Mouse (Mus musculus) embryonic facial prominence, embryonic 12.5 days (tissue): ENCODE measurements around the gene Tmx2. TPM values are rescaled to one million over a fixed set of nuclear protein-coding genes. Genes with fewer than 3 reads are reported as not detected.
A peak's percentile ranks its signal among the peaks of the same experiment; 100 is the strongest.

Experiments
- ATAC-seq: fragments of 200-750 bp; cut with Nextera tagmentation; 2 replicates; pipeline ENCODE4 v1.8.0; 2017; ENCODE audit not compliant: insufficient number of reproducible peaks, insufficient read depth, low FRiP score, low TSS enrichment
- H3K27ac ChIP-seq: fragments of 300-500 bp; sonication (generic); 2 replicates; pipeline ENCODE4 v1.5.1; 2016; ENCODE audit warnings: mild to moderate bottlenecking
- H3K27me3 ChIP-seq: fragments of 300-500 bp; sonication (generic); 2 replicates; pipeline ENCODE4 v1.6.1; 2016; ENCODE audit warnings: mild to moderate bottlenecking, moderate library complexity
- H3K36me3 ChIP-seq: fragments of 300-500 bp; sonication (generic); 2 replicates; pipeline ENCODE4 v1.6.1; 2016; ENCODE audit warnings: mild to moderate bottlenecking
- H3K4me1 ChIP-seq: fragments of 300-500 bp; sonication (generic); 2 replicates; pipeline ENCODE4 v1.6.1; 2016
- H3K4me2 ChIP-seq: fragments of 300-500 bp; sonication (generic); replicated peaks from 2 replicates; pipeline ENCODE4 v1.6.1; 2016; ENCODE audit warnings: mild to moderate bottlenecking, moderate library complexity
- H3K4me3 ChIP-seq: fragments of 300-500 bp; sonication (generic); 2 replicates; pipeline ENCODE4 v1.5.1; 2016; ENCODE audit warnings: mild to moderate bottlenecking
- H3K9ac ChIP-seq: fragments of 300-500 bp; sonication (generic); 2 replicates; pipeline ENCODE4 v1.6.1; 2016; ENCODE audit warnings: mild to moderate bottlenecking, moderate library complexity
- H3K9me3 ChIP-seq: fragments of 300-500 bp; sonication (generic); 2 replicates; pipeline ENCODE4 v1.6.1; 2016; ENCODE audit warnings: mild to moderate bottlenecking, moderate library complexity
- WGBS: fragments of 180-500 bp; shearing (Covaris S2); methylation state at CpG from one replicate; pipeline ENCODE4 v1.1.7; 2016; 5-methylcytosine and 5-hydroxymethylcytosine counted together
- polyA plus RNA-seq: library from polyadenylated mRNA; unstranded; fragments of >200 nt; fragmentation: Nextera tagmentation; extraction: Ambion mirVana; gene quantifications from 2 replicates; pipeline ENCODE4 v1.2.1, GENCODE M21; 2016

The Tmx2 gene
- polyA plus RNA-seq, 1 experiment from 2014 or later = 118 TPM

- no peak for ATAC-seq
Measured at GRCm38 (mm10) chr2:84634934-84635482, 43.9 kb downstream of the Tmx2 start.

GRCm38 (mm10) chr2:84634006-84634405, 44.9 kb downstream of the Tmx2 start:
- Histone ChIP-seq H3K9ac (no peak overlapping the region), H3K4me3 (no peak overlapping the region), H3K9me3 (no peaks in the 10 kb centered on the region), H3K4me1 (peaks cover 61% of the 10 kb centered on the region), H3K27me3 (no peaks in the 10 kb centered on the region), H3K27ac (peak overlapping the region; percentile 93; the same call in 1 of the 2 replicates), H3K4me2 (no peak overlapping the region), H3K36me3 (no peaks in the 10 kb centered on the region; the same call in 1 of the 2 replicates)
- ATAC-seq = no peak
- WGBS = 66% methylated on average over 4 of the region's 4 CpGs

More at GRCm38 (mm10) chr2:84634934-84635482, 43.9 kb downstream of the Tmx2 start:
- H3K27ac ChIP-seq = peak overlapping the region; percentile 93
- 12% methylated on average over 4 of the region's 4 CpGs for WGBS
- H3K4me3 ChIP-seq = no peak overlapping the region
- no peak overlapping the region for H3K9ac ChIP-seq
- H3K36me3 ChIP-seq = no peaks in the 10 kb centered on the region; the same call in 1 of the 2 replicates
- no peaks in the 10 kb centered on the region for H3K27me3 ChIP-seq
- H3K9me3 ChIP-seq = no peaks in the 10 kb centered on the region
- peak overlapping the region; percentile 9; the same call in 1 of the 2 replicates for H3K4me2 ChIP-seq
- H3K4me1 ChIP-seq = peaks cover 63% of the 10 kb centered on the region

- H3K4me2 ChIP-seq = no peak overlapping the region
- H3K27me3 ChIP-seq = no peaks in the 10 kb centered on the region
- H3K4me1 ChIP-seq = peaks cover 52% of the 10 kb centered on the region
- ATAC-seq = no peak
- 7% methylated on average over 3 of the region's 3 CpGs for WGBS
- peak overlapping the region; percentile 17; the same call in 1 of the 2 replicates for H3K27ac ChIP-seq
- H3K4me3 ChIP-seq = no peak overlapping the region
- no peaks in the 10 kb centered on the region for H3K9me3 ChIP-seq
- H3K36me3 ChIP-seq = no peaks in the 10 kb centered on the region
- H3K9ac ChIP-seq = no peak overlapping the region
Measured at GRCm38 (mm10) chr2:84632999-84633398, 45.9 kb downstream of the Tmx2 start.

GRCm38 (mm10) chr2:84632001-84632400, 46.9 kb downstream of the Tmx2 start:
- Histone ChIP-seq H3K4me3 (no peak overlapping the region), H3K27me3 (no peaks in the 10 kb centered on the region), H3K4me2 (no peak overlapping the region), H3K9me3 (no peaks in the 10 kb centered on the region), H3K36me3 (no peaks in the 10 kb centered on the region), H3K4me1 (peaks cover 43% of the 10 kb centered on the region), H3K9ac (no peak overlapping the region), H3K27ac (no peak overlapping the region)
- WGBS = 77% methylated on average over 1 of the region's 1 CpGs
- no peak for ATAC-seq

- Histone ChIP-seq H3K4me3 (no peak overlapping the region), H3K27ac (no peak overlapping the region), H3K4me1 (no peaks in the 10 kb centered on the region), H3K36me3 (peaks cover 11% of the 10 kb centered on the region; the same call in 1 of the 2 replicates), H3K4me2 (no peak overlapping the region), H3K9ac (no peak overlapping the region), H3K27me3 (no peaks in the 10 kb centered on the region), H3K9me3 (no peaks in the 10 kb centered on the region)
- no peak for ATAC-seq
- WGBS = 53% methylated on average over 3 of the region's 3 CpGs
Measured at GRCm38 (mm10) chr2:84627036-84627435, 51.9 kb downstream of the Tmx2 start.

GRCm38 (mm10) chr2:84626366-84626975, 52.5 kb downstream of the Tmx2 start:
- no peaks in the 10 kb centered on the region for H3K27me3 ChIP-seq
- ATAC-seq = no peak
- no peak overlapping the region for H3K4me3 ChIP-seq
- H3K27ac ChIP-seq = 0 out of 2 replicates have a peak overlapping the region, but pooled peaks have one; percentile 30
- 76% methylated on average over 7 of the region's 7 CpGs for WGBS
- H3K9ac ChIP-seq = no peak overlapping the region
- no peaks in the 10 kb centered on the region for H3K9me3 ChIP-seq
- H3K36me3 ChIP-seq = peaks cover 13% of the 10 kb centered on the region; the same call in 1 of the 2 replicates
- H3K4me2 ChIP-seq = no peak overlapping the region
- no peaks in the 10 kb centered on the region for H3K4me1 ChIP-seq

GRCm38 (mm10) chr2:84624201-84624600, 54.7 kb downstream of the Tmx2 start:
- Histone ChIP-seq H3K9ac (no peak overlapping the region), H3K27ac (no peak overlapping the region), H3K27me3 (no peaks in the 10 kb centered on the region), H3K4me1 (no peaks in the 10 kb centered on the region), H3K4me3 (no peak overlapping the region), H3K4me2 (no peak overlapping the region), H3K9me3 (no peaks in the 10 kb centered on the region), H3K36me3 (peaks cover 27% of the 10 kb centered on the region)
- WGBS = 91% methylated on average over 17 of the region's 17 CpGs
- no peak for ATAC-seq

GRCm38 (mm10) chr2:84623428-84624119, 55.4 kb downstream of the Tmx2 start:
- H3K27me3 ChIP-seq = no peaks in the 10 kb centered on the region
- H3K4me3 ChIP-seq = no peak overlapping the region
- H3K4me1 ChIP-seq = no peaks in the 10 kb centered on the region
- H3K27ac ChIP-seq = no peak overlapping the region
- ATAC-seq = no peak
- H3K36me3 ChIP-seq = peaks cover 32% of the 10 kb centered on the region
- no peaks in the 10 kb centered on the region for H3K9me3 ChIP-seq
- no peak overlapping the region for H3K9ac ChIP-seq
- no peak overlapping the region for H3K4me2 ChIP-seq
- 91% methylated on average over 3 of the region's 3 CpGs for WGBS

GRCm38 (mm10) chr2:84622668-84623067, 56.3 kb downstream of the Tmx2 start:
- ATAC-seq = no peak
- Histone ChIP-seq H3K36me3 (peaks cover 32% of the 10 kb centered on the region), H3K4me2 (no peak overlapping the region), H3K4me3 (no peak overlapping the region), H3K27ac (no peak overlapping the region), H3K27me3 (no peaks in the 10 kb centered on the region), H3K9ac (no peak overlapping the region), H3K4me1 (no peaks in the 10 kb centered on the region), H3K9me3 (no peaks in the 10 kb centered on the region)
- 80% methylated on average over 2 of the region's 2 CpGs for WGBS

Other genes starting within 250 kb of the Tmx2 start
- gene Tfpi, start 202.4 kb downstream of the Tmx2 start, polyA plus RNA-seq = 21.9 and 24.1 TPM in 2 replicates
- gene Ctnnd1, start 28.4 kb downstream of the Tmx2 start, polyA plus RNA-seq = 45.5 and 49.0 TPM in 2 replicates
- gene Btbd18, start 20.1 kb downstream of the Tmx2 start, polyA plus RNA-seq = 0.36 and 0.47 TPM in 2 replicates
- 348 and 377 TPM in 2 replicates for gene Selenoh, start 8.4 kb downstream of the Tmx2 start, polyA plus RNA-seq
- not detected in 2 replicates for gene Gm28635, start 1.1 kb downstream of the Tmx2 start, polyA plus RNA-seq
- 38.0 and 40.7 TPM in 2 replicates for gene Med19, start 738 bp downstream of the Tmx2 start, polyA plus RNA-seq
- gene Zdhhc5, start 36.0 kb upstream of the Tmx2 start, polyA plus RNA-seq = 31.2 and 33.9 TPM in 2 replicates
- gene Clp1, start 48.2 kb upstream of the Tmx2 start, polyA plus RNA-seq = 41.9 and 43.8 TPM in 2 replicates
- 12.3 and 13.7 TPM in 2 replicates for gene Ypel4, start 54.9 kb upstream of the Tmx2 start, polyA plus RNA-seq
- gene Gm19426, start 64.5 kb upstream of the Tmx2 start, polyA plus RNA-seq = 13.0 and 13.9 TPM in 2 replicates
- gene Serping1, start 96.3 kb upstream of the Tmx2 start, polyA plus RNA-seq = 24.7 and 24.9 TPM in 2 replicates
- 32.9 and 33.5 TPM in 2 replicates for gene Ube2l6, start 119.7 kb upstream of the Tmx2 start, polyA plus RNA-seq
- gene Smtnl1, start 143.5 kb upstream of the Tmx2 start, polyA plus RNA-seq = 0.13 and 0.23 TPM in 2 replicates
- gene Timm10, start 147.9 kb upstream of the Tmx2 start, polyA plus RNA-seq = 39.4 and 41.3 TPM in 2 replicates
- 19.0 and 19.6 TPM in 2 replicates for gene Slc43a1, start 159.7 kb upstream of the Tmx2 start, polyA plus RNA-seq
- gene Rtn4rl2, start 207.6 kb upstream of the Tmx2 start, polyA plus RNA-seq = 5.2 and 5.4 TPM in 2 replicates